Mouse (Mus musculus): ENCODE results near the gene Mpnd. TPM values are rescaled to one million over a fixed set of nuclear protein-coding genes. Genes with fewer than 3 reads are reported as not detected.
A peak's percentile ranks its signal among the peaks of the same experiment; 100 is the strongest.

Gene Mpnd
- polyA plus RNA-seq, 1 experiment from 2014 or later = 17.5 TPM

DNA sequence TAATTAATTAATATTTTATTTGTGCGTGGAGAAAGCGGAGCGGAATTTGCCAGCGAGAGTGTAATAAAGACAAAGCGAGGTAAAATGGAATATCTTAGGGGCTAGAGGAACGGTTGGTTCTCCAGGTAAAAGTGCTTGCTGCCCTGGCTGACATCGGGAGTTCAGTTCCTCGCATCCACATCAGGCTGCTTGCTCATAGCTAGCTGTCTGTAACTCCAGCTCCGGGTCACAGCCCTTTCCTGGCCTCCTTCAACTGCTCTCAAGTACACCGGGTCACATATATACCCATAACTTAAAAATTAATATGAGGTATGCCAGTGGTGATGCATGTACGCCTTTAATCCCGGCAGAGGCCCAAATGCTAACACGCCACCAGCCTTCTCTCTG, 31.4 kb downstream of the Mpnd start:
- DNase-seq = no peak
- peaks cover 8% of the 10 kb centered on the region for H3K36me3 ChIP-seq (replicated peaks; ENCODE audit: insufficient read depth, low read length)
- no peaks in the 10 kb centered on the region for H3K27me3 ChIP-seq (ENCODE audit: insufficient read depth, low read length)
- TF ChIP-seq EP300 (IDR thresholded peaks at IDR 0.05; ENCODE audit: low read depth) (no peak), CTCF (IDR thresholded peaks at IDR 0.05; ENCODE audit: low read depth) (no peak)
- 35% methylated on average over 13 of the region's 13 CpGs for WGBS (ENCODE audit: insufficient replicate concordance)
- H3K4me1 ChIP-seq (ENCODE audit: insufficient read depth) = peaks cover 38% of the 10 kb centered on the region
- peak overlapping the region; percentile 67 for H3K4me2 ChIP-seq (ENCODE audit: low read depth, low read length)
- peak overlapping the region; percentile 55 for H3K9ac ChIP-seq (replicated peaks)
- H3K9me3 ChIP-seq (ENCODE audit: low read length) = no peaks in the 10 kb centered on the region
- no peak overlapping the region; the same call in 1 of the 2 replicates for H3K27ac ChIP-seq (ENCODE audit: low read depth)
- no peak for ATAC-seq
- peak overlapping the region; percentile 98 for H3K4me3 ChIP-seq (ENCODE audit: low read depth, low read length)

DNA sequence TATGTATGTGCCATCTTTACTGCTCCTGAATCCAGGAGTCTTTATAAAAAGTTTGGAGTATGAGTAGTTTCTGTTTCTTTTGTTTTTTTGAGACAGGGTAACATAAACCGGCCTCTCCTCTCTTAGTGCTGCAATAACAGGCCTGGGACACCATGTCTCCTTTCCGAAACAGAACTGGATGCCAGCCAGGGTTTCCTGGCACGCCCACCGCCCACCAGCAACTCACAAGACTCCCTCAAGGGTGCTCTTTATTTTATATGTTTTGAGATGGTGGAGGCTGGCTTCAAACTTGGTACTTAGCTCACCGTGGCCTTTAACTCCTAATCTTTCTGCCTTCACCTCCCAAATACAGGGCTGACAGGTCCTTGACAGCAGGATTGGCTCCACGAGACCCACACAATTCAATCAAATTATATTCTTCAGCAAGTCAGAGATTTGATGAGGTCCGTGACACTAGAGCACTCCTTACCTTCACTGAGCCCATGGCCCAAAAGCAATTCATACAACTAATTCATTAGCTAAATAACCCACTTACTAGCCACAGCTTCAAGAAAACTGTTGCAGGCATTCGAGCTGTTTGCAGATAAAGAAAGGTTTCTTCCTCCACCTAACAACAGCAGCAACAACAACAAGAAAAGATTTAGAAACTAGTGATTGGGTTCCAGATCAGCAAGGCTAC, 33.2 kb downstream of the Mpnd start:
- no peak overlapping the region for H3K4me2 ChIP-seq (ENCODE audit: low read depth, low read length)
- ATAC-seq = no peak
- no peaks in the 10 kb centered on the region for H3K9me3 ChIP-seq (ENCODE audit: low read length)
- H3K9ac ChIP-seq (replicated peaks) = no peak overlapping the region
- peak; percentile 19 for DNase-seq
- 69% methylated on average over 8 of the region's 8 CpGs for WGBS (ENCODE audit: insufficient replicate concordance)
- peaks cover 23% of the 10 kb centered on the region for H3K4me1 ChIP-seq (ENCODE audit: insufficient read depth)
- H3K36me3 ChIP-seq (replicated peaks; ENCODE audit: insufficient read depth, low read length) = peaks cover 2% of the 10 kb centered on the region
- no peaks in the 10 kb centered on the region for H3K27me3 ChIP-seq (ENCODE audit: insufficient read depth, low read length)
- TF ChIP-seq EP300 (IDR thresholded peaks at IDR 0.05; ENCODE audit: low read depth) (no peak), CTCF (IDR thresholded peaks at IDR 0.05; ENCODE audit: low read depth) (no peak)
- no peak overlapping the region for H3K27ac ChIP-seq (ENCODE audit: low read depth)
- no peak overlapping the region for H3K4me3 ChIP-seq (ENCODE audit: low read depth, low read length)

DNA sequence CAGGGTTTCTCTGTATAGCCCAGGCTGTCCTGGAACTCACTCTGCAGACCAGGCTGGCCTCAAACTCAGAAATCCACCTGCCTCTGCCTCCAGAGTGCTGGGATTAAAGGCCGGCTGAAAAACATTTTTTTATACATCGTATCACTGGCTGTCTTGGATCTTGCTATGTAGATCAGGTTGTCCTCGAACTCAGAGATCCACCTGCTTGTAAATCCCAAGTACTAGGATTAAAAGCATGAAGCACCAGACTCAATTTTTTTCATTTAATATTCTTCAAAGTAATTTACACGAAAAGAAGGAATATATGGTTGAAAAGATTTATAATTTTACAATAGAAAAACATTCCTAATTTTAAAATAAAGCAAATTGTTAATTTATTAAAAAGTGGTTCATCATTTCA, 33.8 kb downstream of the Mpnd start:
- ATAC-seq = no peak

DNA sequence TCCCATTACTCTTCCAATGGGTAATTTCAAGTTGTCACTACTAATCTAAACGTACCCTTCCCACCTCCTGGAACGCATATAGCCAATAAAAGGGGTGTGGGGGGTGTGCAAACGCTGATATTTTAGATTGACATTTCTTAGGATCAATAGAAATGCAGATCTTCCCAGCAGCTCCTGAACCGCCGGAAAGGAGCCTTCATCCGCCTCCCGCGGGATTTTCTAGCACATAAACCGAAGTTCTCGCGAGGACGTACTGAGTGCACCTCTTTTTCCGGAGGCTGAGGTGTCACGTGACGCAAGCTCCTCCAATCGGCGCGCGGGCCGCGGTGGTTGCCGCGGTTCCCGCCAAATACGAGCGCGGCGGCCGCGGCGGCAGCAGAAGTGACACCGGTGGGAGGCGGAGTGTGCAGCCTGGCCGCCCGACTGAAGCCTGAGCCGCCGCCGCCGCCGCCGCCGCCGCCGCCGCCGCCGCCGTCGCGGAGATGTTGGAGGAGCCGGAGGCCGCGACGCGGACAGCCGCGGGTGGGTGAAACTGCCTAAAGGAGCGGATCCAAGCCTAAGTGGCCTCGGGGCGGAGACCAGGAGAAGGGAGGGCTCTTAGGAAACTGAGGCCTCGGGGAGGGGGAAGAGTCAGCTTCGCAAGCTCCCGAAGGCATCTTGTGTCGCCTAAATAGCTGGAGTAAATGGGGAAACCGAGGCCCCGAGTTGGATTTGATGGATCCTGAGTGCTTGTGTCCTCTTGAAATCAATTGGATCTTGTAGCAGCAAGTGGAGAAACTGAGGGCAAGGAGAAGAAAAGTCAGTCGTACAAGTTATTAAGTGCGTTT, 34.7 kb downstream of the Mpnd start, which contains the start of gene Chaf1a:
Gene Chaf1a, plus strand, starts transcription at position 410 of the 827 bp plus-strand sequence.
- Histone ChIP-seq H3K4me3 (ENCODE audit: low read depth, low read length) (peak within 1 kb of the TSS; percentile 77), H3K36me3 (replicated peaks; ENCODE audit: insufficient read depth, low read length) (peaks cover 8% of the 10 kb centered on the region; the same call in 1 of the 2 replicates), H3K27ac (ENCODE audit: low read depth) (peak within 1 kb of the TSS; percentile 82), H3K4me2 (ENCODE audit: low read depth, low read length) (peak within 1 kb of the TSS; percentile 95), H3K9me3 (ENCODE audit: low read length) (no peaks in the 10 kb centered on the region), H3K27me3 (ENCODE audit: insufficient read depth, low read length) (no peaks in the 10 kb centered on the region), H3K4me1 (ENCODE audit: insufficient read depth) (peaks cover 13% of the 10 kb centered on the region), H3K9ac (replicated peaks) (peak within 1 kb of the TSS; percentile 81)
- ATAC-seq = peak; percentile 76
- DNase-seq = peak; percentile 96
- WGBS (ENCODE audit: insufficient replicate concordance) = 0% methylated on average over 56 of the region's 68 CpGs
- TF ChIP-seq EP300 (IDR thresholded peaks at IDR 0.05; ENCODE audit: low read depth) (peak; percentile 69; the same call in 1 of the 2 replicates), CTCF (IDR thresholded peaks at IDR 0.05; ENCODE audit: low read depth) (no peak)

More for the DNA sequence above, 33.8 kb downstream of the Mpnd start:
- H3K4me3 ChIP-seq (ENCODE audit: low read depth, low read length) = peak overlapping the region; percentile 77
- H3K36me3 ChIP-seq (replicated peaks; ENCODE audit: insufficient read depth, low read length) = peaks cover 8% of the 10 kb centered on the region; the same call in 1 of the 2 replicates
- peak overlapping the region; percentile 95 for H3K4me2 ChIP-seq (ENCODE audit: low read depth, low read length)
- H3K9ac ChIP-seq (replicated peaks) = no peak overlapping the region
- H3K4me1 ChIP-seq (ENCODE audit: insufficient read depth) = peaks cover 18% of the 10 kb centered on the region
- H3K27me3 ChIP-seq (ENCODE audit: insufficient read depth, low read length) = no peaks in the 10 kb centered on the region
- WGBS (ENCODE audit: insufficient replicate concordance) = 66% methylated on average over 4 of the region's 4 CpGs
- peak overlapping the region; percentile 82; the same call in 1 of the 2 replicates for H3K27ac ChIP-seq (ENCODE audit: low read depth)
- DNase-seq = no peak
- no peaks in the 10 kb centered on the region for H3K9me3 ChIP-seq (ENCODE audit: low read length)
- TF ChIP-seq CTCF (IDR thresholded peaks at IDR 0.05; ENCODE audit: low read depth) (no peak), EP300 (IDR thresholded peaks at IDR 0.05; ENCODE audit: low read depth) (no peak)

DNA sequence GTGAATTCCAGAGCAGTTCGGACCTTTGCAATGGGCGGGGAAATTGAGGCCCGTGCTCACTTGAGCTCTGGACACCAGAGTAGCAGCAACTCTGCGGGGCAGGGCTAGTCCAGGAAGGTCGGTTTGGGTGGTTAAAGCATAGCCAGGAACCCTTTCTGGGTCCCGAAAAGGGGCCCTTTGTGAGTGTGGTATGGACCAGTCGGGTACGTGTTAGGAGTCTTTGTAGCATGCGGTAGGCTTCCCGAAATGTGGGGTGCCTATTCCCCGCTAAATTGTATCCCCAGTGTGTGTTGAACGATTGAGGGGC, 35.3 kb downstream of the Mpnd start:
- ATAC-seq = no peak
- no peaks in the 10 kb centered on the region for H3K27me3 ChIP-seq (ENCODE audit: insufficient read depth, low read length)
- peak overlapping the region; percentile 82 for H3K27ac ChIP-seq (ENCODE audit: low read depth)
- no peak for TF ChIP-seq EP300 (IDR thresholded peaks at IDR 0.05; ENCODE audit: low read depth)
- no peak for TF ChIP-seq CTCF (IDR thresholded peaks at IDR 0.05; ENCODE audit: low read depth)
- H3K9ac ChIP-seq (replicated peaks) = peak overlapping the region; percentile 81
- 2% methylated on average over 12 of the region's 12 CpGs for WGBS (ENCODE audit: insufficient replicate concordance)
- peak overlapping the region; percentile 95 for H3K4me2 ChIP-seq (ENCODE audit: low read depth, low read length)
- no peak for DNase-seq
- H3K4me3 ChIP-seq (ENCODE audit: low read depth, low read length) = peak overlapping the region; percentile 77
- peaks cover 10% of the 10 kb centered on the region; the same call in 1 of the 2 replicates for H3K36me3 ChIP-seq (replicated peaks; ENCODE audit: insufficient read depth, low read length)
- peaks cover 13% of the 10 kb centered on the region for H3K4me1 ChIP-seq (ENCODE audit: insufficient read depth)
- no peaks in the 10 kb centered on the region for H3K9me3 ChIP-seq (ENCODE audit: low read length)

DNA sequence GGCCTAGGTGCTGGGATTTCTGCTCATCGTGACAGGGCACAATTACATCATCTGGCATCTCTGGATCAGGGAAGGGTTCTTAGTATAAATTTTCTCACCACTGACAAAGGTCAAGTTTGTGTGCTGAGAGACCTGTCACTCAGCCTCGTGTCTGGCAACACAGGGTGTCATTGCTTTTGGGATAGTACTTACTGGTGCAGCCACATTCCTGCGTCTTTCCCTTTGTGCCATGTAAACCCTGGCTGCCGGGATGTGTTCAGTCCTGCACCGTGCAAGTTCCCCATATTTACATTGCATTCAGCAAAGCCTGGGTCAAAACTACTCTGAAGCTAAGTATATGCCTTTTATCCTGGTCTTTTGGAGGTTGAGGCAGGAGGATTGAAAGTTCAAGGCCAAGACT, 45.9 kb downstream of the Mpnd start:
- H3K4me3 ChIP-seq (ENCODE audit: low read depth, low read length) = no peak overlapping the region
- peaks cover 55% of the 10 kb centered on the region for H3K36me3 ChIP-seq (replicated peaks; ENCODE audit: insufficient read depth, low read length)
- H3K4me1 ChIP-seq (ENCODE audit: insufficient read depth) = no peaks in the 10 kb centered on the region
- 80% methylated on average over 5 of the region's 5 CpGs for WGBS (ENCODE audit: insufficient replicate concordance)
- no peak for ATAC-seq
- H3K9me3 ChIP-seq (ENCODE audit: low read length) = no peaks in the 10 kb centered on the region
- H3K27me3 ChIP-seq (ENCODE audit: insufficient read depth, low read length) = no peaks in the 10 kb centered on the region
- DNase-seq = no peak
- H3K27ac ChIP-seq (ENCODE audit: low read depth) = no peak overlapping the region
- no peak overlapping the region for H3K9ac ChIP-seq (replicated peaks)
- H3K4me2 ChIP-seq (ENCODE audit: low read depth, low read length) = no peak overlapping the region
- TF ChIP-seq CTCF (IDR thresholded peaks at IDR 0.05; ENCODE audit: low read depth) = no peak
- no peak for TF ChIP-seq EP300 (IDR thresholded peaks at IDR 0.05; ENCODE audit: low read depth)
